Mouse (Mus musculus) CH12.LX (cell line): Measurements from ENCODE around the gene Cort. TPM values are rescaled to one million over a fixed set of nuclear protein-coding genes. Genes with fewer than 3 reads are reported as not detected.

Experiments
- DNase-seq: peaks from one replicate; pipeline ENCODE4 v3.0.0-alpha.2; 2013; ENCODE audit errors: extremely low read depth
- H3K27ac ChIP-seq: 2 replicates; pipeline ENCODE4 v1.5.1; 2012; ENCODE audit warnings: low read depth, mild to moderate bottlenecking, control low read depth, moderate library complexity; ENCODE audit not compliant: insufficient read depth
- H3K27me3 ChIP-seq: replicated peaks from 2 replicates; pipeline ENCODE3; 2012; ENCODE audit warnings: inconsistent platforms
- H3K36me3 ChIP-seq, 2 experiments: replicated peaks in 1 of 2; 2 replicates each; pipeline versions ENCODE3 to v1.6.1; 2012; ENCODE audit warnings: inconsistent platforms in 1 of 2, low read length in 1 of 2, mild to moderate bottlenecking in 1 of 2, mixed read lengths in 1 of 2, moderate library complexity in 1 of 2; ENCODE audit not compliant: control insufficient read depth in 1 of 2, insufficient read depth in 1 of 2
- H3K4me1 ChIP-seq, 2 experiments: 2 replicates each; pipeline ENCODE4 v1.6.1; 2012; ENCODE audit warnings: inconsistent platforms in 1 of 2, moderate library complexity in 1 of 2; ENCODE audit not compliant: insufficient read depth in 2 of 2, control insufficient read depth in 1 of 2
- H3K4me2 ChIP-seq: 2 replicates; pipeline ENCODE4 v1.6.1; 2012; ENCODE audit warnings: low read depth, mild to moderate bottlenecking, control low read depth; ENCODE audit not compliant: poor library complexity, insufficient read depth, severe bottlenecking
- H3K4me3 ChIP-seq, 3 experiments: fragments of 150-350 bp in 1 of 3; sonication (generic) in 1 of 3; replicated peaks in 1 of 3; 2 replicates each; pipeline versions ENCODE3 to v1.5.1; 2011 to 2012; ENCODE audit warnings: low read depth in 2 of 3, low read length in 2 of 3, mild to moderate bottlenecking in 2 of 3, moderate library complexity in 2 of 3, control low read depth in 1 of 3, improper control_type of control experiment in 1 of 3, inconsistent platforms in 1 of 3, mixed read lengths in 1 of 3; ENCODE audit not compliant: poor library complexity in 1 of 3
- H3K79me2 ChIP-seq: replicated peaks from 2 replicates; pipeline ENCODE4 v1.6.1; 2012; ENCODE audit warnings: mild to moderate bottlenecking, moderate library complexity; ENCODE audit not compliant: control insufficient read depth, poor library complexity, insufficient read depth, severe bottlenecking; ENCODE audit errors: extremely low read depth
- H3K9ac ChIP-seq: 2 replicates; pipeline ENCODE4 v1.6.1; 2012; ENCODE audit warnings: low read depth, mild to moderate bottlenecking, control low read depth, moderate library complexity; ENCODE audit not compliant: insufficient read depth
- H3K9me3 ChIP-seq: replicated peaks from 2 replicates; pipeline ENCODE3; 2012; ENCODE audit warnings: low read length, inconsistent platforms, mixed read lengths
- CHD1 ChIP-seq: IDR thresholded peaks from 2 replicates; pipeline ENCODE4 v1.6.1; 2012; ENCODE audit warnings: low read depth, low read length, improper control_type of control experiment, inconsistent platforms
- ELF1 ChIP-seq: IDR thresholded peaks from 2 replicates; pipeline ENCODE4 v1.6.1; 2014; ENCODE audit warnings: low read depth, mild to moderate bottlenecking, inconsistent platforms, low read length, improper control_type of control experiment
- ETS1 ChIP-seq: conservative IDR thresholded peaks from 2 replicates; pipeline ENCODE4 v1.6.1; 2012; ENCODE audit warnings: low read depth, mild to moderate bottlenecking, inconsistent platforms, low read length, improper control_type of control experiment, moderate library complexity
- JUN ChIP-seq: IDR thresholded peaks from 2 replicates; pipeline ENCODE4 v1.6.1; 2011; ENCODE audit warnings: low read depth, mild to moderate bottlenecking, low read length, improper control_type of control experiment, moderate library complexity; ENCODE audit not compliant: insufficient read depth
- JUND ChIP-seq: conservative IDR thresholded peaks from 2 replicates; pipeline ENCODE4 v1.6.1; 2011; ENCODE audit warnings: low read depth, low read length, improper control_type of control experiment
- MAFK ChIP-seq: IDR thresholded peaks from 2 replicates; pipeline ENCODE4 v1.6.1; 2011; ENCODE audit warnings: low read length, improper control_type of control experiment; ENCODE audit not compliant: insufficient replicate concordance
- MAX ChIP-seq: IDR thresholded peaks from 2 replicates; pipeline ENCODE4 v1.6.1; 2011; ENCODE audit warnings: low read length, improper control_type of control experiment
- MEF2A ChIP-seq: IDR thresholded peaks from 2 replicates; pipeline ENCODE4 v1.6.1; 2014; ENCODE audit warnings: low read depth, mild to moderate bottlenecking, inconsistent platforms, low read length, improper control_type of control experiment, borderline replicate concordance
- MXI1 ChIP-seq: IDR thresholded peaks from 2 replicates; pipeline ENCODE4 v1.6.1; 2011; ENCODE audit warnings: mild to moderate bottlenecking, low read depth, low read length, improper control_type of control experiment
- MYC ChIP-seq: IDR thresholded peaks from 2 replicates; pipeline ENCODE4 v1.6.1; 2011; ENCODE audit warnings: low read depth, mild to moderate bottlenecking, improper control_type of control experiment, low read length
- NELFE ChIP-seq: IDR thresholded peaks from 2 replicates; pipeline ENCODE4 v1.6.1; 2011; ENCODE audit warnings: low read depth, low read length, improper control_type of control experiment
- NRF1 ChIP-seq: IDR thresholded peaks from 2 replicates; pipeline ENCODE4 v1.6.1; 2014; ENCODE audit warnings: low read depth, mild to moderate bottlenecking, inconsistent platforms, low read length, improper control_type of control experiment, moderate library complexity
- PAX5 ChIP-seq: IDR thresholded peaks from 2 replicates; pipeline ENCODE4 v1.6.1; 2012; ENCODE audit warnings: low read length, inconsistent platforms, mixed read lengths
- POLR2AphosphoS2 ChIP-seq: IDR thresholded peaks from 2 replicates; pipeline ENCODE4 v1.6.1; 2011; ENCODE audit warnings: low read depth, low read length, improper control_type of control experiment
- RAD21 ChIP-seq: IDR thresholded peaks from 2 replicates; pipeline ENCODE4 v1.6.1; 2011; ENCODE audit warnings: low read depth, mild to moderate bottlenecking, low read length, improper control_type of control experiment, moderate library complexity
- RCOR1 ChIP-seq: conservative IDR thresholded peaks from 2 replicates; pipeline ENCODE4 v1.6.1; 2012; ENCODE audit warnings: low read depth, mild to moderate bottlenecking, inconsistent platforms, low read length, improper control_type of control experiment
- SIN3A ChIP-seq: IDR thresholded peaks from 2 replicates; pipeline ENCODE4 v1.6.1; 2012; ENCODE audit warnings: low read length, improper control_type of control experiment, inconsistent platforms
- SMC3 ChIP-seq: IDR thresholded peaks from 2 replicates; pipeline ENCODE4 v1.6.1; 2011; ENCODE audit warnings: low read depth, low read length, improper control_type of control experiment
- TCF12 ChIP-seq: IDR thresholded peaks from 2 replicates; pipeline ENCODE4 v1.6.1; 2014; ENCODE audit warnings: low read depth, mild to moderate bottlenecking, inconsistent platforms, low read length, improper control_type of control experiment
- UBTF ChIP-seq: IDR thresholded peaks from 2 replicates; pipeline ENCODE4 v1.6.1; 2012; ENCODE audit warnings: low read depth, mild to moderate bottlenecking, inconsistent platforms, low read length, improper control_type of control experiment, moderate library complexity
- ZKSCAN1 ChIP-seq: IDR thresholded peaks from 2 replicates; pipeline ENCODE4 v1.6.1; 2012; ENCODE audit warnings: low read depth, inconsistent platforms, low read length, improper control_type of control experiment, borderline replicate concordance
- ZNF384 ChIP-seq: IDR thresholded peaks from 2 replicates; pipeline ENCODE4 v1.6.1; 2012; ENCODE audit warnings: low read depth, low read length, improper control_type of control experiment, inconsistent platforms
- dilution Hi-C: fragments of 300-500 bp; cut with MboI; formaldehyde crosslinking; loops from 2 replicates; pipeline ENCODE4 v1.14.3; 2020; ENCODE audit warnings: low sequenced_read_pairs; ENCODE audit not compliant: extremely low pct_unique_long_range_greater_than_20kb, extremely low pct_ligation_motif_present
- in situ Hi-C: fragments of 300-500 bp; cut with MboI; formaldehyde crosslinking; loops from 3 replicates; pipeline ENCODE4 v1.14.3; 2019; ENCODE audit warnings: low sequenced_read_pairs, low pct_ligation_motif_present, low pct_unique_long_range_greater_than_20kb, mixed read lengths
- polyA plus RNA-seq: library from polyadenylated mRNA; unstranded; fragments of >175 nt; gene quantifications from 2 replicates; pipeline ENCODE4 v1.2.1, GENCODE M21; 2012; ENCODE audit warnings: low read depth; ENCODE audit not compliant: insufficient read length
- total RNA-seq, 2 experiments: library from RNA; depleted of rRNA; stranded (reverse); fragments of 300-350 nt in 1 of 2; fragments of >200 nt in 1 of 2; gene quantifications; 2 replicates each; pipeline ENCODE4 v1.2.3; 2012 to 2014

The Cort gene
- total and polyA plus RNA-seq, 3 experiments = 0.59 to 0.94 TPM; not detected in 1

GRCm38 (mm10) chr4:149159203-149159602 lies 32.6 kb upstream of the Cort start:
- Histone ChIP-seq H3K4me3 (no peak overlapping the region), H3K27ac (no peak overlapping the region), H3K4me1 (peaks cover 0 to 15% of the 10 kb centered on the region in 2 experiments; a peak in 2 of 4 replicates), H3K36me3 (peaks cover 76 to 97% of the 10 kb centered on the region in 2 experiments), H3K79me2 (peaks cover 6% of the 10 kb centered on the region), H3K9me3 (peaks cover 3% of the 10 kb centered on the region), H3K4me2 (no peak overlapping the region), H3K9ac (no peak overlapping the region), H3K27me3 (no peaks in the 10 kb centered on the region)
- in situ Hi-C loops (loop anchor here (25.0 kb wide), 1 partner anchor 553 kb away; the partner anchor contains the start of gene Pik3cd), dilution Hi-C loops (no loop called here)
- no peak for TF ChIP-seq CHD1
- TF ChIP-seq RAD21 = no peak
- TF ChIP-seq ZNF384 = no peak
- TF ChIP-seq NELFE = no peak
- TF ChIP-seq MAFK = no peak
- no peak for TF ChIP-seq JUND
- TF ChIP-seq ZKSCAN1 = no peak
- TF ChIP-seq NRF1 = no peak
- no peak for TF ChIP-seq POLR2AphosphoS2
- TF ChIP-seq UBTF = no peak
- no peak for TF ChIP-seq TCF12
- TF ChIP-seq RCOR1 = no peak
- TF ChIP-seq MEF2A = no peak
- no peak for TF ChIP-seq JUN
- TF ChIP-seq MAX = no peak
- no peak for TF ChIP-seq SIN3A
- TF ChIP-seq SMC3 = no peak
- no peak for DNase-seq

- in situ Hi-C loops = loop anchor here (25.0 kb wide), 1 partner anchor 555 kb away; the partner anchor contains the start of gene Pik3cd
- Histone ChIP-seq H3K27me3 (no peaks in the 10 kb centered on the region), H3K36me3 (peaks cover 89 to 98% of the 10 kb centered on the region in 2 experiments), H3K27ac (no peak overlapping the region), H3K4me1 (peaks cover 0 to under 1% of the 10 kb centered on the region in 2 experiments; a peak in 1 of 4 replicates), H3K9me3 (peaks cover 3% of the 10 kb centered on the region), H3K4me3 (no peak overlapping the region), H3K9ac (no peak overlapping the region), H3K4me2 (no peak overlapping the region), H3K79me2 (no peaks in the 10 kb centered on the region)
- no peak for DNase-seq
- TF ChIP-seq ELF1 (no peak), MYC (no peak), SIN3A (no peak), ETS1 (no peak), ZKSCAN1 (no peak), JUND (no peak), TCF12 (no peak), RAD21 (no peak), MXI1 (no peak), PAX5 (no peak), ZNF384 (no peak)
- dilution Hi-C loops = no loop called here
Measured at GRCm38 (mm10) chr4:149157415-149157973, 30.9 kb upstream of the Cort start.
